13 mouse cellular contexts compared by ENCODE assay signal in genomic region chr17:29447323-29447722, GRCm38 (mm10). TPM values are rescaled to one million over a fixed set of nuclear protein-coding genes. Genes with fewer than 3 reads are reported as not detected.
DNase-seq lines count a peak whose midpoint lies in the region; ATAC-seq and TF ChIP-seq lines count a peak whose summit lies in the region.
"Had no signal": no experiment of that assay in that cellular context is flagged by ENCODE, and none has a peak within 500 bp of the region (broad histone marks: within the 10 kb centered on the region; RNA-seq: fewer than 3 reads in every experiment).

No protein-coding gene starts in this region.

- no peak overlapping the region for H3K27ac ChIP-seq in intestine, embryonic 15.5 days
- no peak overlapping the region for H3K27ac ChIP-seq in intestine, postnatal 0 days (ENCODE audit: low read depth, low read length)
- H3K27ac ChIP-seq in limb, embryonic 10.5 days: peak overlapping the region; percentile 64; the same call in 1 of the 2 replicates
- H3K27ac ChIP-seq: limb, embryonic 15.5 days; midbrain, embryonic 12.5 days; neural tube, embryonic 15.5 days had no signal

- no peaks in the 10 kb centered on the region for H3K9me3 ChIP-seq in intestine, embryonic 15.5 days
- no peaks in the 10 kb centered on the region for H3K9me3 ChIP-seq in intestine, postnatal 0 days (ENCODE audit: control insufficient read depth)
- no peaks in the 10 kb centered on the region for H3K9me3 ChIP-seq in limb, embryonic 10.5 days (replicated peaks)
- H3K9me3 ChIP-seq: limb, embryonic 15.5 days; midbrain, embryonic 12.5 days; neural tube, embryonic 15.5 days had no signal

- peak; percentile 10; the same call in 1 of the 2 replicates for ATAC-seq in intestine, embryonic 15.5 days
- ATAC-seq in intestine, postnatal 0 days: no peak

- H3K9ac ChIP-seq in intestine, embryonic 15.5 days: no peak overlapping the region
- H3K9ac ChIP-seq in intestine, postnatal 0 days (ENCODE audit: low read depth, low read length): no peak overlapping the region
- H3K9ac ChIP-seq: limb, embryonic 15.5 days; midbrain, embryonic 12.5 days; neural tube, embryonic 15.5 days had no signal

- H3K4me1 ChIP-seq in intestine, embryonic 15.5 days (replicated peaks): peaks cover 17% of the 10 kb centered on the region
- peaks cover 7% of the 10 kb centered on the region for H3K4me1 ChIP-seq in intestine, postnatal 0 days (replicated peaks; ENCODE audit: control insufficient read depth, insufficient read depth, low read length)
- peaks cover 58% of the 10 kb centered on the region for H3K4me1 ChIP-seq in limb, embryonic 10.5 days

- no peaks in the 10 kb centered on the region for H3K27me3 ChIP-seq in intestine, embryonic 15.5 days (replicated peaks)
- H3K27me3 ChIP-seq in intestine, postnatal 0 days (replicated peaks; ENCODE audit: control insufficient read depth, insufficient read depth, low read length): no peaks in the 10 kb centered on the region
- H3K27me3 ChIP-seq in limb, embryonic 10.5 days (ENCODE audit: low read depth, poor library complexity, severe bottlenecking): no peaks in the 10 kb centered on the region
- H3K27me3 ChIP-seq: limb, embryonic 15.5 days; neural tube, embryonic 15.5 days had no signal

- WGBS in intestine, embryonic 15.5 days: 43% methylated on average over 3 of the region's 3 CpGs
- 45% methylated on average over 3 of the region's 3 CpGs for WGBS in intestine, postnatal 0 days
- WGBS in limb, embryonic 10.5 days: 49% methylated on average over 3 of the region's 3 CpGs

- H3K4me2 ChIP-seq in intestine, embryonic 15.5 days (replicated peaks): no peak overlapping the region
- no peak overlapping the region for H3K4me2 ChIP-seq in intestine, postnatal 0 days (replicated peaks; ENCODE audit: low read depth)
- H3K4me2 ChIP-seq: limb, embryonic 15.5 days; midbrain, embryonic 12.5 days; neural tube, embryonic 15.5 days had no signal

- H3K36me3 ChIP-seq in intestine, embryonic 15.5 days: no peaks in the 10 kb centered on the region
- no peaks in the 10 kb centered on the region; the same call in 1 of the 2 replicates for H3K36me3 ChIP-seq in intestine, postnatal 0 days (ENCODE audit: control insufficient read depth, insufficient read depth)
- no peaks in the 10 kb centered on the region for H3K36me3 ChIP-seq in limb, embryonic 10.5 days
- H3K36me3 ChIP-seq: limb, embryonic 15.5 days; midbrain, embryonic 12.5 days; neural tube, embryonic 15.5 days had no signal

- peak; percentile 35 for DNase-seq in MN1 (ENCODE audit: low spot score)
- DNase-seq in limb, embryonic 10.5 days (ENCODE audit: low spot score): no peak
- peak; percentile 50 to 73 for DNase-seq in spleen, postnatal 36 days (ENCODE audit: low spot score in 2 of 2)
- no peak for DNase-seq in layer of hippocampus, postnatal 36 days
- DNase-seq in ovary, adult 18-20 months (ENCODE audit: low spot score): no peak
- DNase-seq in natural killer cell, adult 2 months (ENCODE audit: low spot score in 2 of 2): no peak
- DNase-seq: cerebellum, adult 18-20 months; kidney, adult 9 months had no signal

- no peak for TF ChIP-seq CTCF in intestine, postnatal 0 days (IDR thresholded peaks at IDR 0.05; ENCODE audit: low read depth)

- no peak overlapping the region for H3K4me3 ChIP-seq in intestine, embryonic 15.5 days (replicated peaks)
- H3K4me3 ChIP-seq in intestine, postnatal 0 days (ENCODE audit: low read depth, low read length): no peak overlapping the region
- H3K4me3 ChIP-seq in limb, embryonic 10.5 days: no peak overlapping the region
- H3K4me3 ChIP-seq: limb, embryonic 15.5 days; midbrain, embryonic 12.5 days; neural tube, embryonic 15.5 days had no signal

RNA-seq across cellular contexts. Expression of gene Pim1, which starts 43.2 kb away (rescaled TPM):
- 13.4 TPM in 2 replicates for polyA plus RNA-seq in intestine, embryonic 15.5 days (2015; fragmentation: Nextera tagmentation; extraction: Ambion mirVana)
- 16.8 and 18.9 TPM in 2 replicates for polyA plus RNA-seq in intestine, postnatal 0 days (2015; fragmentation: Nextera tagmentation; extraction: Ambion mirVana)
- polyA plus RNA-seq in limb, embryonic 10.5 days (2016; fragmentation: Nextera tagmentation; extraction: Ambion mirVana): 27.4 and 31.0 TPM in 2 replicates
- 1 to 10 TPM; 3.7 to 5.9 TPM for total RNA-seq in layer of hippocampus, postnatal 36 days (2021)

Comparison
In these comparisons a context has a peak if more than half of its experiments do, and no peak if none do; other contexts are left out.
1. DNase-seq: peak in MN1 (single experiment) and spleen, postnatal 36 days (2 of 2); none in limb, embryonic 10.5 days (single experiment), layer of hippocampus, postnatal 36 days (0 of 2), ovary, adult 18-20 months (single experiment) and natural killer cell, adult 2 months (0 of 2).